Mouse (Mus musculus) gastrocnemius, postnatal 10 days (tissue): ENCODE data around the gene Bms1. TPM values are rescaled to one million over a fixed set of nuclear protein-coding genes. Genes with fewer than 3 reads are reported as not detected.
A peak's percentile ranks its signal among the peaks of the same experiment; 100 is the strongest.

ENCODE experiments used
- DNase-seq: peaks from one replicate; pipeline ENCODE4 v3.0.0; 2021; ENCODE audit warnings: mixed read lengths
- long read RNA-seq, 2 experiments: library from polyadenylated mRNA; stranded (forward); transcript quantifications; one replicate each; pipeline ENCODE4 v2.0.0; 2021
- total RNA-seq, 2 experiments: library from RNA; stranded (reverse); gene quantifications; 2 replicates each; pipeline ENCODE4 v1.2.3; 2021

The Bms1 gene
- 10 to 100 TPM; 24.0 to 25.6 TPM for total RNA-seq
- long read RNA-seq, experiment 1, full-length matches to known transcripts, result 53 of 62 reads
- long read RNA-seq, experiment 1, partial matches to known transcripts, result 3 of 62 reads
- long read RNA-seq, experiment 1, other reads (novel, unspliced or antisense), result 6 of 62 reads
- long read RNA-seq, experiment 2, full-length matches to known transcripts, result 31 of 39 reads
- long read RNA-seq, experiment 2, partial matches to known transcripts, result 3 of 39 reads
- long read RNA-seq, experiment 2, other reads (novel, unspliced or antisense), result 5 of 39 reads

DNA sequence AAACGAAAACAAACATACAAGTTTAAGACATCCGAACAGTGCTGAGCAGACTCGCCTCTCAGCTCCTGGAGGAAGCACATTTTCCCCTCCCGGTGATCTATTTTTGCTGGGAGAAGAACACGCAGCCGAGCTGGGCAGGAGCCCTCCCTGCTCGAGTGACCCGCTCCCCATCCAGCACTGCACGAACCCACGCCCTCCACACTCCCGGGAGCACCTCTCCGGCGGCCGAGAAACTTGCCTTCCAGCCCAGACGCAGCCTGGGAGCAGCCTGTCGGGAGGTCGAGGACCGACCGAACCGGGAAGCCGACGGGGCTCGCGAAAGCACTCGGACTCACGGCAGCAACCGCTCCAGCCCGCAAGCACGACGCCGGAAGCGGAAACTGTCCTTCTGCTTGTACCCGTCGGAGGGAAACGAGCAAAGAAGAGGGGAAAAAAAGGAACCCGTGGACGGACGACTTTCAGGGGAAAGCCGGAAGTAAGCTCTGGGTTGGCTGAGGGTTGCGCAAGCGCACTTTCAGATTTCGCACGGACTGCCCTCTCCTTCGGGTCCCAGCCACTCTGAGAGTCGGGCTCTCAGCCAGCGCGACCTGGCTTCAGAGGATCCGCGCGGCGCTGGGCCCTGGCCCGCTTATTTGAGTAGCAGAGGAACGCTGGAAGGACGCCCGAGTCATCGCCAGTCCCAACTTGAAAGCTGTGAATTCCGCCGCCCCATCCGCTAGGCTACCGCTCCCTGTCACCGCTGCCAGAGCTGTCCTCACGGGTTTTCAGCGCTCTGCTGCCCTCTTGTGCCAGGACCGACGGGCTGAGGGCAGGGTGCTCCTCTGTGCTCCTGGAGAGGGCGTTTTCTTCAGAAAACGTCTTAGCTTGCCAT is at the start of gene Bms1:
Gene Bms1, minus strand, starts transcription at position 425 of the 871 bp plus-strand sequence.
- DNase-seq, result peak; percentile 96

DNA sequence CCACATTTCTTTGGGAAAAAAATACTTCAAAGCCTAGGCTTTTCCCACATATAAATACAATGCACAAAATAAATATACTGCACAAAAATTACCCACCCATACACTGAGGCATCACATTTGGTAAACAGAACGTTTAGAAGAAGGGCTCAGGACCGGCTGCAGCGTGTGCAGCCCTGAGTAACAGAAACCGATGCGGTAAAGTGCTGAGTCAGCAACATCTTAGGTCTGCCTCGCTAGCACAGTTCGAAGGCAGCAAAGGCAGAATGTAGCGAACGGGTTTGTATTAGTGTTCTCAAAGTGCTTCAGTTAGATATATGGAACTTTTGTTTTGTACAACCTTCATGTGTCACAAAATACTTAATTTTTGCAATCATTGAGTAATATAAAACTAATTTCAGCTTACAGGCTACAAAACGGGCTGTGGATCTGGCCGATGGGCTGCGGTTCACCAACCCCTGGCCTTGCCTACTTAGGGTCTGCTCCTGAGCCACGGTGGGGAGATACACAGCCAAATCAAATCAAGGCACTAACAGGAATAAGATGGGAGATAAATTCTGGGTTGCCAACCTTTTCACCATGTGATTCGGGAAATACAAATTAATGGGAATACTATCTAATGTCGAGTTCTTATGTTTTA is 42.9 kb upstream of the Bms1 start:
- DNase-seq, result no peak

DNA sequence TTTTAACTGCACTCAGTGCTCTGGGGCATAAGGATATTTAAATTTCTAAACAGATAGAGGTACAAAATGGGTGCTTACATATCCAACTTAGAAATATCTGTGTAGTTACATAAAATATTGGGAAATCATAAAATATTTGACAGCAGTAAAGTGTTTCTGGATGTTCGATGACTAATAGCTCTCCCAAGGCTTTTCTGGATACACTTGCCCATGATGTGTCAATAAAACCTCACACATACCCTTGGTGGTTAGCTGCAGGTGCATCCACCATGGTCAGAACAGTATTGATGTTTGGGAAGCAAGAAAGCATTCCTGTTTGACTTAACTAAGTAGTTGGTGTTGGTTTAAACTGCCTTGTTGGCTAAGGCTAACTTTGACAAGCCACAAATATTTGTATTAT is 38.5 kb upstream of the Bms1 start:
- no peak for DNase-seq

DNA sequence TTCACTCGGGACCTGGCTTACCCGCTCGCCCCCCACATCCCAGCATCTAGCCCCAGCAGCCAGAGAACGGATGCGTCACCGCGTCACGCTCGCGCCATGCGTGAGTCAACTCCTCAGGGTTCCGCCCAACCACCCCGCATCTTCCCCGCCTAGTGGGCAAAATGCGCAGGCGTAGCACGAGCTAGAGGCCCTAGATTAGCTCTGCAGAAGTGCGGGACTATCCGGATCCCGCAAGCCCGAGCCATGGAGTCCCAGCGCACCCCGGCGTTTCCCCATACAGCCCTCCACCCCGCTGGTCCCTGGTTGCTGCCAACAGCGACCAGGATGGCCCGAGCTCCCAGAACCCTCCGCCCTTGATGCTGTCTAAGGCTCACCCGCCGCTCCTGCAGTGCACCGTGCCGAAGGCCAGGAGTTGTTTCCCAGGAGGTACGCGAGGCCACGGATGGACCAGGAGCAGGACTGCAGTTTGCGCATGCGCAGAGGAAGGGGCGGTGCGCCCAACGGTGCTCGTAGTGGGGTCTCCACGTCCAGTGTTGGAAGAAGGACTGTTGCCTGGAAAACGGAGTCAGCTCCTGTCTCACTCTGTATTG is 35.9 kb upstream of the Bms1 start, which contains the start of gene Zfp248:
Gene Zfp248, minus strand, starts transcription at position 487 of the 590 bp plus-strand sequence.
- peak; percentile 87 for DNase-seq

DNA sequence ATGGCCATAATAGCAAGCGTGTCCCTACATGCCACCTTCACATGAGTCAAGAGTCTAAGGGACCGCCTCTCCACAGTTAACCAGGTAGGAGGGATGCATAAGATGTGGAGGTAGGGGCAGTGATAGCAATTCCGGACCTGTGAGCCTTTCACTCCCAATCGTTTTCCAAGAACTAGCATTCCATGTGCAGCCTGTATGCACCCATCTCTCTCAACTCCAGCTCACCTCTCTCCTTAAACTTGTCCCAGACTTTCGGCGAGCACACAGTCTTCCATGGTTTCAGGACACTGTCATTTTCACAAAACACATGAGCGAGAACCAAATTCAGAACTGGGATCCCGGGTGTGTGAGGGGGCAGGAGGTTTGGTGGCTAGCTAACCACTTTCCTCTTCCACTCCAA is 35.2 kb upstream of the Bms1 start:
- DNase-seq, result no peak

DNA sequence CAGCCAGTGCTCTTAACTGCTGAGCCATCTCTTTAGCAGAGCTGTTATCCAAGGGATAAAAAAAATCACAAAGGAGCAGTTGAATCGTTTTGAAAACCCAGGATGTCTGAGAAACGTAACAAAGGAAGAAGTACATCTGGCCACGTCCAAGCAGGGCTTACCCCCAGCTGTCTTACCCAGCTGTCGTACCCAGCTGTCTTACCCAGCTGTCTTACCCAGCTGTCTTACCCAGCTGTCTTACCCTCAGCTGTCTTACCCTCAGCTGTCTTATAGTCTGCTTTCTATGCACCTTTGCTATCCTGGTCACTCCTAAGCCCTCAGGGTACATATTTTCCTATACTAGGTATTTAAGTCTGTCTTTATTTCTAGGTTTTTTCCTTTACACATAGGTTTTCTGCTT is 12.2 kb upstream of the Bms1 start:
- DNase-seq, result no peak

DNA sequence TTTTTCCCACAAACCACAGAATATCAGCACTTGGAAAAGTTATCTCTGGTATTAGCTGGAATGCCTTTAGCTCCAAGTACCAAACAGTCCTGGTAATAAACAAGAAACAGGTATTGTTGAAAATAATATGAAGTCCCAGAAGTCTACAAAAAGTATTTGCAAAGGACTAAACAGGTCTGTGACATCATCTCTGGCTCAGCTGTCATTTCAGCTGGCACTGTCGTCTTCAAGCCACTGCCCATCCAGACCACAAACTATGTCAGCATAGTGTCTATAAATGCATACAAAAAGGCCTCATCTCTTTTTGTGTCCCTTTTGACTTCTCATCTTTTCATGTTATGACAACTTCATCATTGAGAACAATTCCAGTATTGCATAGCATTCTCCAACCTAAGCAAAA is 7.4 kb upstream of the Bms1 start:
- DNase-seq, result no peak

DNA sequence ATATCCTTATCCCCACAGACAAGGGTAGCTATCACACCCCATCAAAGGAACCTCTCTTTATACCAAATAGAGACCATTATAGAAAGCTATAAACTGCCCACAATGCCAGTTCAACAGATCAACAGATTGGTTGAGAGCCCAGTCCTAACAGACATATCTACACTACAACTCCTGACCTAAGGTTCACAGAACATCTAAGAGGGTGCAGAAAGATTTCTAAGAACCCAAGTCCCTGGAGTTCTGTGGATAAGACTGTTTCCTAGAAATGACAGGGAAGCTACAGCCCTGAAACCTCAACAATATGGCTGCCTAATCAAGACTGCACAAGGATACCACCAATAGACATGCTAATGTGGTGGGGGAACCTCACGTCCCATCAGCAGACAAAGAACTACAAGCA is 8.8 kb downstream of the Bms1 start:
- no peak for DNase-seq

DNA sequence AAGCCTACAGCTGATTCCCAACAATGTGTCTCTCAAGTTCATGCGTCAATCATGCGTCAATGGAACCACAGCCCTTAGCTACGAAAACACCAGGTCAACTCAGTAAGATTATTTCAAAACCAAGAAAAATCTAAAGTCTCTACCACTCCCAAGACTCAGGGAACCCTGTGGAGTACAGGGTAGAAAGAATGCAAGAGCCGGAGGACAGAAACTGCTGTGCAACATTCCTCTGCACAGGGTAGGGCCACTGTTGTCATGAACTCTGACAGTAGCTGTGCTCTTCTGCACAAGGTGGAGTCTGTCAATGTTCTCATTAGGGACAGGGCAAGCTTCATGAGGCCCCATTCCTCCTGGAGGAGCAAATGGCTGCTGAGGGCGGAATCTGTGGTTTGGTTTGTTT is 10.8 kb downstream of the Bms1 start:
- no peak for DNase-seq

DNA sequence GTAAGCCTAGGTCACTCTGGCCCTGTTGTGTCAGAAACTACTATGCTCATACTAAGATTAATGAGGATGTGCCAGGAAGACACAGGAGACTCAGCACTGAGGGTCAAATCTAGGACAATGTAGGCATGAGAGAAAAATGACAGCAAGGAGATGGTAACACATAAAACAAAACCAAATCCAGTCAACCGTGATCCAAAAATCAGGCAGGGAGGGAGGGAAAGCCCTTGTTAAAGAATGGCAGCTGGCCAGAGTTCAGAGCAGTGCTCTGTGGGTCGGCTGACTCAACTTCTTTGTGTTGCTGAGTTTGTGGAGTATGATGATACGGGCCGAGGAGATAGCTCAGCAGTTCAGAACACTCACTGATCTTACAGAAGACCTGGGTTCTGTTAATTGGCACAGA is 12.9 kb downstream of the Bms1 start:
- no peak for DNase-seq

DNA sequence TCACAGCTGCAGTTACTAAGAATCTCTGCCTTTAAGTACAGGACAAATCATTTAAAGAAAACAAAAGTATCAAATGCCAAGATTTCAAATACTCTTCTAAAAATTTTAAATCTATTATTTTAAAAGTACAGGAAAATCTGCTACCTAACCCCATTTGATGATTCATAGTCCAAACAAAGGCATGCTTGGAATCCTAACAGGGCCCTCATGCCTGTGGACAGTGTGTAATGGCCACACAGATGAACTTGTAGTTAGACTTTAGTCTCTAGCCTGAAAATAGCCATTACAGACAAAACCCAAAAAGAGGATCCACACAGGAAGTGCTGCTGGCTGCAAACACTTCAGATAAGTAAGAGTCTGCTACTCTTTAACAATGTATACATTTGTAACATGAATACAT is 28.5 kb downstream of the Bms1 start:
- DNase-seq, result no peak

DNA sequence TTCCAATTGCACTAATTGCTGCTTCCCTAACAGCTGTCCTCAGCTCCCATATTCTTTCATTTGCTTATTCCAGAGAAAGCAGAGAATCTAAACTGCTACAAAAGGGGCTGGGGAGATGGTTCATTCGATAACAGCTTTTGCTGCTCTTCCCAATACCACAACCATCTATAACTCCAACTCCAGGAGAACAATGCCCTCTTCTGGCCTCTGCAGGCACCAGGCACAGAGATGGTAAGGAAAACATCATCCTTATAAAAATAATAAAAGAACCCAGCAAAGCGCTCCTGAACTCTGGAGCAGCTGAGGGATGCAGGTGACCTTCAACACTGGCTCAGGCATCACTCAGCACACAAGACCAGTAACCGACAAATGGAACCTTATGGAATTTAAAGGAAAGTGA is 33.3 kb downstream of the Bms1 start:
- no peak for DNase-seq

DNA sequence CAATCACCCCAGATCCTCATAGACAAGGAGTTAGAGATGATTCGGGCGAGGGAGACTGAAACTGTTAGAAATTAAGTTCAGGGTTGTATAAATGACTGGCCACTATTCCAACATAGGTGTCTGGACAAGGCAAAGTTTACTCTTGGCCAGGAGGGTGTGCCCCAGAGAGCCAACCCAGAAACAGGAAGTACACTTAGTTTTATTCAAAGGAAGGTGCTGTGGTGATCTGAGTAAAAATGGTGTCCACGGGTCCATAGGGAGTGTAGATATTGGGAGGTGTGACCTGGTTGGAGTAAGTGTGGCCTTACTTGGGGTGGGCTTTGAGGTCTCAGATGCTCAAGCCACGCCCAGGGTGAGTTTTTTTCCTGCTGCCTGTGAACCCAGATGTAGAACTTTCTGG is 38.0 kb downstream of the Bms1 start:
- no peak for DNase-seq

DNA sequence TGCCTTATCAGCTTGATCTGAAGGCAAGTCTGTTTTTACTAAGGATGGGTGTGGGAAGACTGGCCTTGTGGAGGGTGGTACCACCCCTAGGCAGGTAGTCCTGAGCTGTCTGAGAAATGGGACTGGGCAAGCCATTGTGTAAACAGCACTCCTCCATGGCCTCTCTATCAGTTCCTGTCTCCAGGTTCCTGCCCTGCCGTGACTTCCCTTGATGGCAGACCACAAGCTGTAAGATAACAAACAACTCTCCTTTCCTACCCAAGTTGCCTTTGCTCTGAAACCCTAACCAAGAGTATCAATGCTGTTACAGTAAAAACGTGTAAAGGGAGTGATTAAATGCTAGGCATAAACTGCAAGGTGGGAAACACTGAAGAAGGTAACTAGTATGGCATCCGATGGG is 38.6 kb downstream of the Bms1 start:
- no peak for DNase-seq

DNA sequence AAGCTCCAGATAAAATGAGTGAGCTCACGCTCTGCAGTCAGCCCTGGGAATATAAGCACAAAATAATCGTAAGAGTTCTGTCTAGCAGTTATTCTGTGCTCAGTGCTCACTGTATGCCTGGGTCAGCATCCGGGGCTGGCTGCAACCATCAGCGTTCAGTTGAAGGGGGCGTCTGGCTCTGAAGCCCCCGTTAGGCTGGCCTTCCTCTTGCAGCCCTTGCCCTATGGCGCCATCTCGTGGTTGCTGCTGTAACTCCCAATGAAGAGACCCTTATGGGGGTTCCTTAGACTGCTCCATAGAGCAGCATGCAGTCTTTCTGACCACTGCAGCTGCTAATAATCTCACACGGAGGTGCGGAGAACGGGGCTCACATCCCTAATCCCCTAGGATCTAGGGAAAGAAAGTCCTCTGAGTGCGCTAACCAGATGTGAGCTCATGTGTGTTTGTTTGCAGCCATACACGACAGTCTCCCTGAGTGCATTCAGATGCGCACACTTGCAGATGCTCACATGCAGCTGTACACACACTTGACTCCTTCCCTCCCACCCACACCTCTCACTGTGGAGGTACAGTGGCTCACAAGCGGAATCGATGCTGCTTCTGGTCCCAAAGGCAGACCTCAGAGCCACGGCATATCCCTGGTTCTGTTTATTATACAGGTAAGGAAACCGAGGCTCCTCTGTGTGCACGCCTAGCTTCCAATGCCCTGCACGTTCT is 39.7 kb downstream of the Bms1 start:
- DNase-seq, result peak; percentile 83

DNA sequence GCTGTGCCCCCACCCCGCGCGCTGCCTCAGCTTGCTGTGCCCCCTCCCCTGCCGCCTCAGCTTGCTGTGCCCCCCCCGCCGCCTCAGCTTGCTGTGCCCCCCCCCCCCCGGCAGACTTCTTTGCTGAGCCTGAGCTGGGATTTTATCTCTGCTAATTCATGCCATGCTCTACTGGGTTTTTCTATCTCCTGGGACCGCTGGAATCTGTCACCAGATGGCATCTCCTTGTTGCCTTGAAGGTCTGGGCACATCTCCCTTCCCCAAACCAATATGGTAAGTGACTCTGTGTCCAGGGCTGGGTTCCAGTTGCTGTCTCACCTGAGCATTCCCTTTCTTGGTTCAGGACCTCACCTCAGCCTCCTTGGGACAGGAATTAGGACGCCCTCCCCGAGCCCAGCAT is 41.7 kb downstream of the Bms1 start:
- no peak for DNase-seq

DNA sequence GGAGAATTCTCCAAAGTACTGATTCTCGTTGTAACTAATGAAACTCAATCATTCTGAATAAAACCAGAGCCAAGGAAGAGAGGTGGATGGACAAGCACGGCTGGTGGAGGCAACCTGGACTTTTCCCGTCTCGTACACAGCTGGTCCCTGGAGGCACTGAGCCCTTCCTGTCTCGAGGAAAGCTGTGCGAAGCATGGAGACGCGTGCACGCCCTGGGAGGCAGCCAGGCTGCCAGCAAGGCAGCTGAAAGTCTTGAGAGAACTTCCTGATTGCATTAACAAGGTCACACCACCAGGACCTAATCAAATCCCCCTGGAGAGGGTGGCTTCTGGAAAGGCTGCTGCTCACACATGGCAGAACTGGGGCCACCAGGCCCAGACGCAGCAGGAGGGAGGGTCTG is 43.3 kb downstream of the Bms1 start:
- peak; percentile 25 for DNase-seq

DNA sequence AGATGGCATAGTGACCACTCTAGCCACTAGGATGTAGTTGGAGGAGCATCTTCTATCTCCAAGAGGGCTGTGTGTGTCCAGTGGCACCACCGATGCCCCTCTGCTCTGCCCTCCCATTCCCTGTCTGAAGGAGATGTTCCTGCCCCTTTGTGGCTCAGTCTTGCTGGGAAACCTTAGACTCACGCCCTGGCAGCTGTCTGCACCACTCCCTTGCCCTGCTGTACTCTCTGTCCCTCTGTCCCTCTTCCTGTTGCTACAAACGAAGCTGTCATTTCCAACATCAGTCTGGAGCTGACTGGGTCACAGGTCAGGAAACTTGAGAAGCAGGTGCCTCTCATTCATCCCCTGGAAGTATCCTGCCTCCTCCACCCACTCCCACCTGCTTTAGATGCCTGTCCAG is 43.8 kb downstream of the Bms1 start:
- no peak for DNase-seq

DNA sequence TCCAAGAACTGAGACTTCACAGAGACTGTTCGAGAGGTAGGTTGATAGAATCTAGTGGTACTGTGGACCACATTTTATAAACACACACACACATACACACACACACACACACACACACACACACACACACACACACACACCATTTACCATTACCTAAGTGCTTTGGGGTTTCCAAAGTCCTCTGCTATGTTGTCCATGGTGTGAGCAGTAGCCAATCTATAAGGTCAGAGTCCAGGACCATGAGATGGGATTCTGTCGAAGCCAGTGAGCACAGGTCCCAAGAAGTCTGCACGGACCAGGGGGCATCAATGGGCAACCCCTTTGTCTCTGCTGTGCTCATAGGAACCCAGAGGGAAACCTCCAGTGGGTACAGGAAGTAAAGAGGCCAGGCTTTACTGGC is 44.2 kb downstream of the Bms1 start:
- no peak for DNase-seq

DNA sequence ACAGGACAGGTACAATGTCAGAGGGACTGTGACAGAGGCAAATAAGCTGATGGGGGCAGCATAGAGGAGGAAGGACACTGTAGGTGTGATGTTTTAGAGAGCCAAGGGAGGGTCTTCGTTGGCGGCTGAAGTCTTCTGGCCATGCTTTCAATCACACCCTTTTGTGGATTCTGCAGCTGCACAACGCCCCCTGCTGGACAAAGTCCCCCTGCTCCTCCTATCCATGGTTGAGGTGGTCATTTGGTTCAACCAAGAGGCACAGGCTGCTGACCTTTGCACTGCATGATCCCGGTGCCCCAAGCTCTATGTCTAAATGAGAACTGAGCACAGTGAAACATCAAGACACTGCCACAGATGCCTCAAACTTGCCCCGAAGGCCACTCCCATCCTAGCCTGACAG is 46.0 kb downstream of the Bms1 start:
- DNase-seq, result peak; percentile 76

DNA sequence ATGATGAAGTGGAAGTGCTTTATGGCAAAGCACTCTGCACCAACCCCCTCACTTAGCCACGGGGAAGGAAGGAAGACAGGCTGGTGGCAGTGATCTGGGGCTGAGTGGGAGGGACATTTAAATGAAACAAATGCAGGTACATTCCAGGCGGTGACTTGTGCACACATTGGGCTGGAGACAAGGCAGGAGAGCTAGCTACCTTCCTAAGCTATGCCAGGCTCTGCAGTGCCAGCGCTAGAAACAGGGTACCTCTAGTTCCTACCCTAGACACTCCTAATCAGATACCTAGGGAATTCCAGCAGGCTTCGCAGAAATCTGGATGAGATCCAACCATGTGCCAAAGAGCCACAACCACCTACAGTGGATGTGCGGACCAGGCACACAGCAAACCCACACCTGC is 46.5 kb downstream of the Bms1 start:
- no peak for DNase-seq

DNA sequence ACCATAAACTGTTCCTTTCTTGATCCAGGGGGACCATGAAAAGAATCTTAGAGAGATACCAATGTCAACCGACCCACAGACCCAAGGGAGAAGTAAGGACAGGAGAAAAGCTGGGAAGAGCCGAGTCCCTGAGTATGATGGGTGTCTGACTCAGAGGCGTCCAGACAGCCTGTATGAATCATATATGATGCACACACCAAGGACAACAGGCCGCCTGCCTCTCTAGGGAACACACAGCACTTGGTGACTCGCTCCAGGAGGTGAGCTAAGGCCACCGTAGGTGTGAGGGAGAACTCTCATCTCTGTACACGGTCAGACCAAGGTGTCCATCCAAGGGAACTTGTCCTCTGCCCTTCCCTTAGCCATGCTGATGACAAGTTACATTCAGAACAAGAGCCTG is 51.8 kb downstream of the Bms1 start:
- no peak for DNase-seq
